Comparison of ENCODE assay signal across 28 mouse cellular contexts in the genomic region with DNA sequence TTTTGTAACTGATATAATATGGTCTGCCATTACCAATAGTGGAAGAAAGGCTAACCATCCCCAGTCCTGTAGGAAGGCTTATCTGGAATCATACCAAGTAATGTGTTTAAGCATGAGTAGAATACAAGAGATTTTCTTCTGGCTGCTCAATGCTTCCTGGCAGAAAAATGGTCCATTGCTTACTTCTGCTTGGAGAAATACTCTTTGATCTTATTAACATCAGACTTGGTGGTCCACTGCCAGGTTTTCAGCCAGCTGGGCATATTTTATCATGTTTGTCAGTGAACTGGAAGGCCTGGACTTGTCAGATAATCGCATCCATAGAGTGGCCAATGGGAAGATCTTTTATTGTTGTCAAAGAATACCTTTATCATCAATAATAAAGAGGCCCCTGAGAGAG.
"Had no signal": no experiment of that assay in that cellular context is flagged by ENCODE, and none has a peak within 500 bp of the region (broad histone marks: within the 10 kb centered on the region; RNA-seq: fewer than 3 reads in every experiment).

No protein-coding gene starts in this region.

- ATAC-seq: hindbrain, embryonic 16.5 days; intestine, embryonic 16.5 days had no signal

- H3K4me2 ChIP-seq: heart, embryonic 11.5 days; heart, embryonic 13.5 days; heart, embryonic 15.5 days; hindbrain, embryonic 12.5 days; hindbrain, embryonic 14.5 days; kidney, embryonic 15.5 days; limb, embryonic 12.5 days; liver, embryonic 11.5 days; liver, embryonic 13.5 days; liver, embryonic 15.5 days had no signal

- H3K36me3 ChIP-seq: heart, embryonic 13.5 days; heart, embryonic 15.5 days; hindbrain, embryonic 12.5 days; kidney, embryonic 15.5 days; limb, embryonic 12.5 days; liver, embryonic 13.5 days; liver, embryonic 15.5 days had no signal

- H3K9me3 ChIP-seq: heart, embryonic 15.5 days; hindbrain, embryonic 12.5 days; kidney, embryonic 15.5 days; limb, embryonic 12.5 days; liver, embryonic 13.5 days; liver, embryonic 15.5 days had no signal

- H3K4me1 ChIP-seq: heart, embryonic 13.5 days; heart, embryonic 15.5 days; hindbrain, embryonic 12.5 days; kidney, embryonic 15.5 days; limb, embryonic 12.5 days; liver, embryonic 13.5 days; liver, embryonic 15.5 days had no signal

- H3K9ac ChIP-seq: heart, embryonic 13.5 days; heart, embryonic 15.5 days; hindbrain, embryonic 12.5 days; hindbrain, embryonic 14.5 days; kidney, embryonic 15.5 days; limb, embryonic 12.5 days; liver, embryonic 13.5 days; liver, embryonic 15.5 days had no signal

- H3K27ac ChIP-seq: heart, adult 2 months; heart, embryonic 13.5 days; heart, embryonic 15.5 days; hindbrain, embryonic 12.5 days; hindbrain, embryonic 14.5 days; kidney, embryonic 15.5 days; kidney, postnatal 0 days; left cerebral cortex, adult 2 months; limb, embryonic 12.5 days; liver, embryonic 13.5 days; liver, embryonic 15.5 days had no signal

- H3K27me3 ChIP-seq: heart, embryonic 13.5 days; heart, embryonic 15.5 days; hindbrain, embryonic 12.5 days; kidney, embryonic 15.5 days; limb, embryonic 12.5 days; liver, embryonic 13.5 days; liver, embryonic 15.5 days had no signal

- H3K4me3 ChIP-seq: heart, adult 2 months; heart, embryonic 13.5 days; heart, embryonic 15.5 days; hindbrain, embryonic 12.5 days; kidney, embryonic 15.5 days; left cerebral cortex, adult 2 months; limb, embryonic 12.5 days; liver, embryonic 13.5 days; liver, embryonic 15.5 days had no signal

- DNase-seq: gastrocnemius, postnatal 14 days; gastrocnemius, postnatal 36 days; heart, adult 11 months; heart, adult 2 months; heart, postnatal 14 days; heart, postnatal 36 days; kidney, adult 11 months; kidney, adult 2 months; kidney, adult 9 months; kidney, postnatal 14 days; kidney, postnatal 36 days; layer of hippocampus, adult 9-11 months; layer of hippocampus, postnatal 36 days; liver; liver, embryonic 13.5 days had no signal
